Mouse (Mus musculus): ENCODE measurements at regions not wholly inside any gene's neighbourhood (a gene's known extent, or its start where the extent isn't known, plus 50 kb on each side); places are given as distances from the start of the nearest gene placed in this dataset.
A peak's percentile ranks its signal among the peaks of the same experiment; 100 is the strongest.

GRCm38 (mm10) chr3:143594676-143595075, 610.3 kb downstream of the Lmo4 start:
- no peak for DNase-seq (ENCODE audit: low spot score)

GRCm38 (mm10) chr3:143586653-143587052, 618.4 kb downstream of the Lmo4 start:
- no peak for DNase-seq (ENCODE audit: low spot score)

GRCm38 (mm10) chr3:143584692-143585603, 620.1 kb downstream of the Lmo4 start:
- no peak for DNase-seq (ENCODE audit: low spot score)

GRCm38 (mm10) chr3:143576338-143577007, 628.5 kb downstream of the Lmo4 start:
- no peak for DNase-seq (ENCODE audit: low spot score)

- DNase-seq (ENCODE audit: low spot score), result no peak
These were observed 629.3 kb downstream of the Lmo4 start for GRCm38 (mm10) chr3:143575737-143576136.

- DNase-seq (ENCODE audit: low spot score), result no peak
These were observed 630.8 kb downstream of the Lmo4 start for GRCm38 (mm10) chr3:143574035-143574864.

GRCm38 (mm10) chr3:143569930-143570329, 635.1 kb downstream of the Lmo4 start:
- DNase-seq (ENCODE audit: low spot score), result no peak

- DNase-seq (ENCODE audit: low spot score), result no peak
These were observed 640.0 kb downstream of the Lmo4 start for GRCm38 (mm10) chr3:143565067-143565466.

GRCm38 (mm10) chr3:143542811-143543210, 661.0 kb upstream of the Pkn2 start:
- DNase-seq (ENCODE audit: low spot score), result no peak

GRCm38 (mm10) chr3:143527982-143528381, 646.2 kb upstream of the Pkn2 start:
- no peak for DNase-seq (ENCODE audit: low spot score)

- no peak for DNase-seq (ENCODE audit: low spot score)
These were observed 645.5 kb upstream of the Pkn2 start for GRCm38 (mm10) chr3:143527274-143527673.

GRCm38 (mm10) chr3:143512517-143513249, 630.9 kb upstream of the Pkn2 start:
- DNase-seq (ENCODE audit: low spot score), result no peak

- no peak for DNase-seq (ENCODE audit: low spot score)
These were observed 627.7 kb upstream of the Pkn2 start for GRCm38 (mm10) chr3:143509531-143509930.

- peak; percentile 72 for DNase-seq (ENCODE audit: low spot score)
These were observed 626.5 kb upstream of the Pkn2 start for GRCm38 (mm10) chr3:143508280-143508679.

- DNase-seq (ENCODE audit: low spot score), result no peak
These were observed 619.2 kb upstream of the Pkn2 start for GRCm38 (mm10) chr3:143501017-143501416.

- DNase-seq (ENCODE audit: low spot score), result no peak
These were observed 613.6 kb upstream of the Pkn2 start for GRCm38 (mm10) chr3:143495389-143495788.

- no peak for DNase-seq (ENCODE audit: low spot score)
These were observed 596.3 kb upstream of the Pkn2 start for GRCm38 (mm10) chr3:143477916-143478610.

GRCm38 (mm10) chr3:143475461-143475860, 593.7 kb upstream of the Pkn2 start:
- DNase-seq (ENCODE audit: low spot score), result no peak

- no peak for DNase-seq (ENCODE audit: low spot score)
These were observed 565.4 kb upstream of the Pkn2 start for GRCm38 (mm10) chr3:143447005-143447709.

GRCm38 (mm10) chr3:143417401-143417800, 535.6 kb upstream of the Pkn2 start:
- DNase-seq (ENCODE audit: low spot score), result no peak
